Mouse (Mus musculus): ENCODE measurements around the gene Krt31. TPM values are rescaled to one million over a fixed set of nuclear protein-coding genes. Genes with fewer than 3 reads are reported as not detected.

Krt31 gene
- polyA plus RNA-seq, 1 experiment from 2014 or later = not detected

Other genes with a start within 250 kb of the Krt31 start
- gene Gm11554, start 246.1 kb downstream of the Krt31 start, polyA plus RNA-seq (2016; fragmentation: Nextera tagmentation; extraction: Ambion mirVana) = not detected in 2 replicates
- gene Krtap4-13, start 240.7 kb downstream of the Krt31 start, polyA plus RNA-seq (2016; fragmentation: Nextera tagmentation; extraction: Ambion mirVana) = not detected in 2 replicates
- gene Gm11564, start 234.9 kb downstream of the Krt31 start, polyA plus RNA-seq (2016; fragmentation: Nextera tagmentation; extraction: Ambion mirVana) = not detected in 2 replicates
- gene 2300003K06Rik, start 212.5 kb downstream of the Krt31 start, polyA plus RNA-seq (2016; fragmentation: Nextera tagmentation; extraction: Ambion mirVana) = not detected in 2 replicates
- gene Krtap4-16, start 198.9 kb downstream of the Krt31 start, polyA plus RNA-seq (2016; fragmentation: Nextera tagmentation; extraction: Ambion mirVana) = not detected in 2 replicates
- not detected in 2 replicates for gene Gm11568, start 192.6 kb downstream of the Krt31 start, polyA plus RNA-seq (2016; fragmentation: Nextera tagmentation; extraction: Ambion mirVana)
- not detected in 2 replicates for gene Gm11559, start 186.1 kb downstream of the Krt31 start, polyA plus RNA-seq (2016; fragmentation: Nextera tagmentation; extraction: Ambion mirVana)
- gene Krtap9-1, start 177.2 kb downstream of the Krt31 start, polyA plus RNA-seq (2016; fragmentation: Nextera tagmentation; extraction: Ambion mirVana) = not detected in 2 replicates
- gene Gm11567, start 171.4 kb downstream of the Krt31 start, polyA plus RNA-seq (2016; fragmentation: Nextera tagmentation; extraction: Ambion mirVana) = not detected in 2 replicates
- gene Krtap31-1, start 142.6 kb downstream of the Krt31 start, polyA plus RNA-seq (2016; fragmentation: Nextera tagmentation; extraction: Ambion mirVana) = not detected in 2 replicates
- not detected in 2 replicates for gene Gm11565, start 135.8 kb downstream of the Krt31 start, polyA plus RNA-seq (2016; fragmentation: Nextera tagmentation; extraction: Ambion mirVana)
- gene Krtap31-2, start 114.3 kb downstream of the Krt31 start, polyA plus RNA-seq (2016; fragmentation: Nextera tagmentation; extraction: Ambion mirVana) = not detected in 2 replicates
- not detected in 2 replicates for gene Krtap9-5, start 102.1 kb downstream of the Krt31 start, polyA plus RNA-seq (2016; fragmentation: Nextera tagmentation; extraction: Ambion mirVana)
- not detected in 2 replicates for gene Krtap29-1, start 71.5 kb downstream of the Krt31 start, polyA plus RNA-seq (2016; fragmentation: Nextera tagmentation; extraction: Ambion mirVana)
- gene Krtap16-1, start 64.0 kb downstream of the Krt31 start, polyA plus RNA-seq (2016; fragmentation: Nextera tagmentation; extraction: Ambion mirVana) = not detected in 2 replicates
- gene Krtap17-1, start 56.6 kb downstream of the Krt31 start, polyA plus RNA-seq (2016; fragmentation: Nextera tagmentation; extraction: Ambion mirVana) = not detected in 2 replicates
- gene Krt33a, start 34.3 kb downstream of the Krt31 start, polyA plus RNA-seq (2016; fragmentation: Nextera tagmentation; extraction: Ambion mirVana) = not detected in 2 replicates
- not detected in 2 replicates for gene Krt33b, start 20.7 kb downstream of the Krt31 start, polyA plus RNA-seq (2016; fragmentation: Nextera tagmentation; extraction: Ambion mirVana)
- gene Krt34, start 9.0 kb downstream of the Krt31 start, polyA plus RNA-seq (2016; fragmentation: Nextera tagmentation; extraction: Ambion mirVana) = not detected in 2 replicates
- not detected in 2 replicates for gene Krt32, start 37.7 kb upstream of the Krt31 start, polyA plus RNA-seq (2016; fragmentation: Nextera tagmentation; extraction: Ambion mirVana)
- not detected in 2 replicates for gene Krt35, start 45.7 kb upstream of the Krt31 start, polyA plus RNA-seq (2016; fragmentation: Nextera tagmentation; extraction: Ambion mirVana)
- not detected in 2 replicates for gene Krt36, start 55.1 kb upstream of the Krt31 start, polyA plus RNA-seq (2016; fragmentation: Nextera tagmentation; extraction: Ambion mirVana)
- gene Krt13, start 71.0 kb upstream of the Krt31 start, polyA plus RNA-seq (2016; fragmentation: Nextera tagmentation; extraction: Ambion mirVana) = not detected in 2 replicates
- gene Krt15, start 85.4 kb upstream of the Krt31 start, polyA plus RNA-seq (2016; fragmentation: Nextera tagmentation; extraction: Ambion mirVana) = 0.74 and 1.8 TPM in 2 replicates
- 5.9 and 6.3 TPM in 2 replicates for gene Krt19, start 98.1 kb upstream of the Krt31 start, polyA plus RNA-seq (2016; fragmentation: Nextera tagmentation; extraction: Ambion mirVana)
- gene Krt9, start 142.7 kb upstream of the Krt31 start, polyA plus RNA-seq (2016; fragmentation: Nextera tagmentation; extraction: Ambion mirVana) = not detected in 2 replicates
- 1.0 and 1.2 TPM in 2 replicates for gene Krt14, start 157.0 kb upstream of the Krt31 start, polyA plus RNA-seq (2016; fragmentation: Nextera tagmentation; extraction: Ambion mirVana)
- not detected in 2 replicates for gene Krt16, start 198.4 kb upstream of the Krt31 start, polyA plus RNA-seq (2016; fragmentation: Nextera tagmentation; extraction: Ambion mirVana)
- 0.12 and 0.16 TPM in 2 replicates for gene Krt17, start 210.5 kb upstream of the Krt31 start, polyA plus RNA-seq (2016; fragmentation: Nextera tagmentation; extraction: Ambion mirVana)
- not detected in 2 replicates for gene Krt42, start 219.3 kb upstream of the Krt31 start, polyA plus RNA-seq (2016; fragmentation: Nextera tagmentation; extraction: Ambion mirVana)